9 mouse cellular contexts compared by ENCODE assay signal in the genomic region with DNA sequence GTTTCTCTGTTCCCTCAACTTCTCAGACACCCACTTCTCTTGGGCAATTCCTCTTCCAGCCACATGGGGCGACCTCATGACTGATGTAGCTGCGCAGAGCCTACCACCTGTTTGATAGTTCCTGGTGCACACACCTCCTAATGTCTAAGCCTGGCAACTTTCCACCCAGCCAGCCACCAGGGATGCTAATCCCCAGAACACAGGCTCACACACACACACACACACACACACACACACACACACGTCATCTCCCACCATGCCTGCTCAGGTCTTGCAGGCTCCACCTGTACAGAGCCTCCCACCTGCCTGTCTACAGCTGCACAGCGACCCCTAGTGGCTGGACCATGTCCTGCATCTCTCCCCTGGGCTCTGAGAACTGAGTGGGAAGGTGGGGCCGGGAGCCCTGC. TPM values are rescaled to one million over a fixed set of nuclear protein-coding genes. Genes with fewer than 3 reads are reported as not detected.
A peak's percentile ranks its signal among the peaks of the same experiment; 100 is the strongest.
DNase-seq lines count a peak whose midpoint lies in the region; ATAC-seq and TF ChIP-seq lines count a peak whose summit lies in the region.
"Had no signal": no experiment of that assay in that cellular context is flagged by ENCODE, and none has a peak within 500 bp of the region (broad histone marks: within the 10 kb centered on the region; RNA-seq: fewer than 3 reads in every experiment).

No protein-coding gene starts in this region.

- H3K4me2 ChIP-seq in heart, embryonic 12.5 days, result no peak overlapping the region
- no peak overlapping the region for H3K4me2 ChIP-seq in neural tube, embryonic 15.5 days

- H3K36me3 ChIP-seq in heart, embryonic 12.5 days, result peaks cover 71% of the 10 kb centered on the region
- H3K36me3 ChIP-seq in neural tube, embryonic 15.5 days, result peaks cover 69% of the 10 kb centered on the region

- H3K9ac ChIP-seq in heart, embryonic 12.5 days, result no peak overlapping the region
- H3K9ac ChIP-seq in neural tube, embryonic 15.5 days (replicated peaks), result no peak overlapping the region

- 54% methylated on average over 5 of the region's 5 CpGs for WGBS in heart, embryonic 12.5 days
- 30% methylated on average over 5 of the region's 5 CpGs for WGBS in lung, adult 2 months
- WGBS in neural tube, embryonic 15.5 days, result 53% methylated on average over 5 of the region's 5 CpGs

- H3K4me1 ChIP-seq in heart, embryonic 12.5 days (replicated peaks), result peaks cover 3% of the 10 kb centered on the region; the same call in 1 of the 2 replicates
- H3K4me1 ChIP-seq in lung, adult 2 months (ENCODE audit: control insufficient read depth, insufficient read depth, low read length), result no peaks in the 10 kb centered on the region
- H3K4me1 ChIP-seq in neural tube, embryonic 15.5 days, result no peaks in the 10 kb centered on the region

- TF ChIP-seq CTCF in lung, adult 2 months (IDR thresholded peaks at IDR 0.05; ENCODE audit: insufficient read depth, low read length), result peak; percentile 97

- ATAC-seq in heart, embryonic 12.5 days (ENCODE audit: insufficient number of reproducible peaks, low FRiP score), result peak; percentile 48; the same call in 1 of the 2 replicates
- peak; percentile 26; the same call in 1 of the 2 replicates for ATAC-seq in neural tube, embryonic 15.5 days (ENCODE audit: low FRiP score)

- no peak overlapping the region for H3K27ac ChIP-seq in heart, embryonic 12.5 days (ENCODE audit: poor library complexity, severe bottlenecking)
- no peak overlapping the region for H3K27ac ChIP-seq in neural tube, embryonic 15.5 days (replicated peaks)

- peak; percentile 18; the same call in 1 of the 2 replicates for TF ChIP-seq POLR2A in lung, adult 2 months (IDR thresholded peaks at IDR 0.05; ENCODE audit: borderline replicate concordance, extremely low read depth, low read depth, low read length)

- no peaks in the 10 kb centered on the region for H3K27me3 ChIP-seq in heart, embryonic 12.5 days (replicated peaks)
- H3K27me3 ChIP-seq in neural tube, embryonic 15.5 days (replicated peaks), result no peaks in the 10 kb centered on the region

- peak; percentile 95 to 96 for DNase-seq in B cell, adult 2 months
- DNase-seq in adrenal gland, adult 18-20 months (ENCODE audit: low spot score in 2 of 2), result peak; percentile 82 to 84
- DNase-seq in embryo, embryonic 11 days, result peak; percentile 73
- DNase-seq in kidney, postnatal 10 days, result peak; percentile 90
- DNase-seq in lung, adult 2 months, result peak; percentile 87
- peak; percentile 68 for DNase-seq in testis, postnatal 14 days (ENCODE audit: low spot score)

- H3K4me3 ChIP-seq in heart, embryonic 12.5 days, result no peak overlapping the region
- H3K4me3 ChIP-seq in lung, adult 2 months (replicated peaks; ENCODE audit: extremely low read depth, low read depth, low read length), result no peak overlapping the region
- no peak overlapping the region for H3K4me3 ChIP-seq in neural tube, embryonic 15.5 days (replicated peaks)
- H3K4me3 ChIP-seq: erythroblast, embryonic 14.5 days had no signal

- H3K9me3 ChIP-seq in heart, embryonic 12.5 days (replicated peaks), result no peaks in the 10 kb centered on the region
- H3K9me3 ChIP-seq in neural tube, embryonic 15.5 days (replicated peaks), result no peaks in the 10 kb centered on the region

RNA-seq across cellular contexts. Expression of gene Slc44a4, which starts 2.3 kb away (rescaled TPM):
- under 1 TPM; 0.30 to 0.51 TPM for total RNA-seq in adrenal gland, adult 18-20 months (2021)
- polyA plus RNA-seq in heart, embryonic 12.5 days (2016; fragmentation: Nextera tagmentation; extraction: Ambion mirVana), result 0.08 TPM in 1 of 2 replicates, not detected in the other
- 11.6 and 13.5 TPM in 2 replicates for polyA plus RNA-seq in lung, adult 2 months (2012; rRNA removed)
- polyA plus RNA-seq in neural tube, embryonic 15.5 days (2015; fragmentation: Nextera tagmentation; extraction: Ambion mirVana), result 4.1 TPM in 1 of 2 replicates, not detected in the other
- polyA plus RNA-seq: erythroblast, embryonic 14.5 days had no signal

RNA-seq across cellular contexts. Expression of gene Ehmt2, which starts 13.7 kb away (rescaled TPM):
- total RNA-seq in adrenal gland, adult 18-20 months (2021), result 100 to 1,000 TPM; 101 to 144 TPM
- polyA plus RNA-seq in heart, embryonic 12.5 days (2016; fragmentation: Nextera tagmentation; extraction: Ambion mirVana), result 49.1 and 51.6 TPM in 2 replicates
- polyA plus RNA-seq in lung, adult 2 months (2012; rRNA removed), result 192 and 199 TPM in 2 replicates
- 80.4 and 81.2 TPM in 2 replicates for polyA plus RNA-seq in neural tube, embryonic 15.5 days (2015; fragmentation: Nextera tagmentation; extraction: Ambion mirVana)

RNA-seq across cellular contexts. Expression of gene C2, which starts 13.9 kb away (rescaled TPM):
- total RNA-seq in adrenal gland, adult 18-20 months (2021), result 10 to 100 TPM; 88.3 to 89.2 TPM
- 0.24 and 0.35 TPM in 2 replicates for polyA plus RNA-seq in heart, embryonic 12.5 days (2016; fragmentation: Nextera tagmentation; extraction: Ambion mirVana)
- polyA plus RNA-seq in lung, adult 2 months (2012; rRNA removed), result 25.8 and 27.7 TPM in 2 replicates
- polyA plus RNA-seq in neural tube, embryonic 15.5 days (2015; fragmentation: Nextera tagmentation; extraction: Ambion mirVana), result 1.7 and 4.0 TPM in 2 replicates

RNA-seq across cellular contexts. Expression of gene Neu1, which starts 19.1 kb away (rescaled TPM):
- 10 to 100 TPM; 22.5 to 24.3 TPM for total RNA-seq in adrenal gland, adult 18-20 months (2021)
- polyA plus RNA-seq in heart, embryonic 12.5 days (2016; fragmentation: Nextera tagmentation; extraction: Ambion mirVana), result 20.8 and 21.5 TPM in 2 replicates
- 40.4 and 46.6 TPM in 2 replicates for polyA plus RNA-seq in lung, adult 2 months (2012; rRNA removed)
- 39.1 and 43.5 TPM in 2 replicates for polyA plus RNA-seq in neural tube, embryonic 15.5 days (2015; fragmentation: Nextera tagmentation; extraction: Ambion mirVana)

RNA-seq across cellular contexts. Expression of gene Gm20547, which starts 30.1 kb away (rescaled TPM):
- total RNA-seq in adrenal gland, adult 18-20 months (2021), result under 1 TPM in 1 of 2 experiments, not detected in 1; 0.19 TPM
- polyA plus RNA-seq in heart, embryonic 12.5 days (2016; fragmentation: Nextera tagmentation; extraction: Ambion mirVana), result not detected in 2 replicates
- polyA plus RNA-seq in lung, adult 2 months (2012; rRNA removed), result not detected in 2 replicates
- not detected in 2 replicates for polyA plus RNA-seq in neural tube, embryonic 15.5 days (2015; fragmentation: Nextera tagmentation; extraction: Ambion mirVana)
- polyA plus RNA-seq: erythroblast, embryonic 14.5 days had no signal
